Mouse (Mus musculus): ENCODE measurements at regions not wholly inside any gene's neighbourhood (a gene's known extent, or its start where the extent isn't known, plus 50 kb on each side); places are given as distances from the start of the nearest gene placed in this dataset.
A peak's percentile ranks its signal among the peaks of the same experiment; 100 is the strongest.

- ATAC-seq (replicated peaks; ENCODE audit: poor library complexity), result no peak
Observed at GRCm38 (mm10) chr2:117019552-117019951, 101.6 kb upstream of the Spred1 start.

GRCm38 (mm10) chr2:117021787-117022186, 99.4 kb upstream of the Spred1 start:
- no peak for ATAC-seq (replicated peaks; ENCODE audit: poor library complexity)

GRCm38 (mm10) chr2:117023436-117023835, 97.7 kb upstream of the Spred1 start:
- ATAC-seq (replicated peaks; ENCODE audit: poor library complexity), result no peak

GRCm38 (mm10) chr2:117027071-117027470, 94.1 kb upstream of the Spred1 start:
- ATAC-seq (replicated peaks; ENCODE audit: poor library complexity), result no peak

GRCm38 (mm10) chr2:117028771-117029170, 92.4 kb upstream of the Spred1 start:
- no peak for ATAC-seq (replicated peaks; ENCODE audit: poor library complexity)

GRCm38 (mm10) chr2:117036197-117036872, 84.8 kb upstream of the Spred1 start:
- ATAC-seq (replicated peaks; ENCODE audit: poor library complexity), result peak; percentile 83

GRCm38 (mm10) chr2:117040211-117040610, 81.0 kb upstream of the Spred1 start:
- ATAC-seq (replicated peaks; ENCODE audit: poor library complexity), result no peak

GRCm38 (mm10) chr2:117043831-117044230, 77.3 kb upstream of the Spred1 start:
- no peak for ATAC-seq (replicated peaks; ENCODE audit: poor library complexity)

- ATAC-seq (replicated peaks; ENCODE audit: poor library complexity), result peak; percentile 84
Observed at GRCm38 (mm10) chr2:117048290-117048730, 72.9 kb upstream of the Spred1 start.

GRCm38 (mm10) chr2:117050061-117050460, 71.1 kb upstream of the Spred1 start:
- no peak for ATAC-seq (replicated peaks; ENCODE audit: poor library complexity)

- no peak for ATAC-seq (replicated peaks; ENCODE audit: poor library complexity)
Observed at GRCm38 (mm10) chr2:117064126-117064525, 57.0 kb upstream of the Spred1 start.

- no peak for ATAC-seq (replicated peaks; ENCODE audit: poor library complexity)
Observed at GRCm38 (mm10) chr2:117070348-117070747, 50.8 kb upstream of the Spred1 start.

GRCm38 (mm10) chr2:117071098-117071497, 50.1 kb upstream of the Spred1 start:
- ATAC-seq (replicated peaks; ENCODE audit: poor library complexity), result no peak

All from megakaryocyte progenitor cell, adult 5-6 weeks (primary cell).